In genomic region chr1:138022918-138023295, GRCm38 (mm10) we compare ENCODE assay signal across 17 mouse cellular contexts.
DNase-seq lines count a peak whose midpoint lies in the region; ATAC-seq and TF ChIP-seq lines count a peak whose summit lies in the region.
"Had no signal": no experiment of that assay in that cellular context is flagged by ENCODE, and none has a peak within 500 bp of the region (broad histone marks: within the 10 kb centered on the region; RNA-seq: fewer than 3 reads in every experiment).

No protein-coding gene starts in this region.

- 20% methylated on average over 3 of the region's 3 CpGs for WGBS in kidney, embryonic 16.5 days

- 0 out of 2 replicates have a peak overlapping the region, but pooled peaks have one; percentile 14 for H3K27ac ChIP-seq in kidney, embryonic 16.5 days (ENCODE audit: low read length)
- H3K27ac ChIP-seq: stomach, postnatal 0 days had no signal

- no peaks in the 10 kb centered on the region for H3K9me3 ChIP-seq in kidney, embryonic 16.5 days (ENCODE audit: low read length)
- H3K9me3 ChIP-seq: megakaryocyte, embryonic 14.5 days had no signal

- no peak overlapping the region for H3K9ac ChIP-seq in kidney, embryonic 16.5 days (replicated peaks; ENCODE audit: low read length)
- H3K9ac ChIP-seq: lung, embryonic 14.5 days had no signal

- peaks cover 10% of the 10 kb centered on the region; the same call in 1 of the 2 replicates for H3K4me1 ChIP-seq in kidney, embryonic 16.5 days (ENCODE audit: insufficient read depth, low read length)
- H3K4me1 ChIP-seq: megakaryocyte, embryonic 14.5 days had no signal

- no peak for DNase-seq in kidney, postnatal 4 days
- DNase-seq in embryo, embryonic 9.5 days (ENCODE audit: extremely low spot score) = peak; percentile 25
- peak; percentile 43 for DNase-seq in forelimb bud, embryonic 11.5 days (ENCODE audit: low read depth, low spot score)
- DNase-seq in cerebellum, postnatal 14 days = no peak
- DNase-seq in ovary, postnatal 36 days (ENCODE audit: low spot score) = no peak
- DNase-seq: gastrocnemius, postnatal 14 days; heart, postnatal 36 days; liver; lung, embryonic 14.5 days; spleen, adult 18-20 months had no signal

- no peak for TF ChIP-seq POLR2A in myocyte (IDR thresholded peaks at IDR 0.05; ENCODE audit: insufficient read length, low read depth)

- H3K36me3 ChIP-seq in kidney, embryonic 16.5 days (ENCODE audit: insufficient read depth, low read length) = no peaks in the 10 kb centered on the region
- no peaks in the 10 kb centered on the region for H3K36me3 ChIP-seq in myocyte (ENCODE audit: control insufficient read depth, insufficient read depth)

- no peaks in the 10 kb centered on the region for H3K79me2 ChIP-seq in myocyte (ENCODE audit: control insufficient read depth, insufficient read depth)

- no peak overlapping the region for H3K4me3 ChIP-seq in kidney, embryonic 16.5 days (ENCODE audit: low read length)
- H3K4me3 ChIP-seq in myocyte = no peak overlapping the region
- H3K4me3 ChIP-seq: megakaryocyte, embryonic 14.5 days had no signal

- no peaks in the 10 kb centered on the region for H3K27me3 ChIP-seq in kidney, embryonic 16.5 days (ENCODE audit: insufficient read depth, low read length)
- no peaks in the 10 kb centered on the region for H3K27me3 ChIP-seq in myocyte (ENCODE audit: control insufficient read depth, insufficient read depth, insufficient read length)
- H3K27me3 ChIP-seq: megakaryocyte, embryonic 14.5 days had no signal

- ATAC-seq in kidney, embryonic 16.5 days (ENCODE audit: low FRiP score, low TSS enrichment) = no peak
- ATAC-seq: CD4-positive, CD25-positive, alpha-beta regulatory T cell, adult 4 months; intestine, postnatal 0 days had no signal

- no peak overlapping the region for H3K4me2 ChIP-seq in kidney, embryonic 16.5 days (replicated peaks; ENCODE audit: low read depth, low read length)
- peak overlapping the region; percentile 55 for H3K4me2 ChIP-seq in myocyte (ENCODE audit: low read depth)
- H3K4me2 ChIP-seq: heart, embryonic 11.5 days; lung, embryonic 14.5 days had no signal

- H3ac ChIP-seq in myocyte (ENCODE audit: control insufficient read depth, insufficient read length) = no peak overlapping the region

TF ChIP-seq in myocyte, 11 proteins besides CTCF, POLR2A, EP300 and RAD21:
- TF ChIP-seq MYOD1 (IDR thresholded peaks at IDR 0.05; ENCODE audit: control insufficient read depth in 1 of 3, insufficient read length in 2 of 3, low read depth in 2 of 3) = no peak
- no peak for TF ChIP-seq TCF3 (IDR thresholded peaks at IDR 0.05; ENCODE audit: insufficient read length, low read depth)
- TF ChIP-seq SRF (IDR thresholded peaks at IDR 0.05; ENCODE audit: control insufficient read depth, insufficient read length, low read depth) = no peak
- no peak for TF ChIP-seq MYOG (IDR thresholded peaks at IDR 0.05; ENCODE audit: control insufficient read depth in 1 of 3, insufficient read depth in 1 of 3, insufficient read length in 2 of 3, low read depth in 2 of 3)
- TF ChIP-seq MAX (IDR thresholded peaks at IDR 0.05; ENCODE audit: low read depth) = no peak
- no peak for TF ChIP-seq POLR2AphosphoS2 (IDR thresholded peaks at IDR 0.05; ENCODE audit: insufficient read length, low read depth)
- no peak for TF ChIP-seq USF1 (IDR thresholded peaks at IDR 0.05; ENCODE audit: low read depth)
- TF ChIP-seq REST (IDR thresholded peaks at IDR 0.05; ENCODE audit: insufficient read depth, insufficient read length) = no peak
- no peak for TF ChIP-seq TCF12 (IDR thresholded peaks at IDR 0.05; ENCODE audit: insufficient read depth, poor library complexity, severe bottlenecking)
- no peak for TF ChIP-seq E2F4 (IDR thresholded peaks at IDR 0.05; ENCODE audit: insufficient read depth)
TF ChIP-seq in myocyte: peak in this region for 0.

Comparison
In these comparisons a context has a peak if more than half of its experiments do, and no peak if none do; other contexts are left out.
1. DNase-seq: peak in embryo, embryonic 9.5 days (single experiment) and forelimb bud, embryonic 11.5 days (single experiment); none in kidney, postnatal 4 days (0 of 2), cerebellum, postnatal 14 days (0 of 2) and ovary, postnatal 36 days (single experiment).